Mouse (Mus musculus) ES-E14 (cell line): ENCODE results near the gene 4933424G06Rik.

Experiments
- CHD2 ChIP-seq: IDR thresholded peaks from 2 replicates; pipeline ENCODE4 v1.6.1; 2014; ENCODE audit warnings: mild to moderate bottlenecking, low read depth, low read length, inconsistent platforms
- HCFC1 ChIP-seq: IDR thresholded peaks from 2 replicates; pipeline ENCODE4 v1.6.1; 2012; ENCODE audit warnings: low read length, inconsistent platforms, borderline replicate concordance; ENCODE audit not compliant: insufficient read depth
- ZC3H11A ChIP-seq: IDR thresholded peaks from 2 replicates; pipeline ENCODE4 v1.6.1; 2012; ENCODE audit warnings: low read depth, mild to moderate bottlenecking, inconsistent platforms, low read length, borderline replicate concordance
- ZNF384 ChIP-seq: IDR thresholded peaks from 2 replicates; pipeline ENCODE4 v1.6.1; 2012; ENCODE audit warnings: low read depth, low read length, inconsistent platforms

- TF ChIP-seq ZC3H11A, result no peak
- TF ChIP-seq CHD2, result no peak
- no peak for TF ChIP-seq ZNF384
- no peak for TF ChIP-seq HCFC1
Measured at GRCm38 (mm10) chr1:36769951-36770350, 60.0 kb downstream of the 4933424G06Rik start.
